Mouse (Mus musculus): ENCODE measurements around the gene Arid2. TPM values are rescaled to one million over a fixed set of nuclear protein-coding genes. Genes with fewer than 3 reads are reported as not detected.
"Not testable (repeated sequence)": the region's sequence is repeated elsewhere in the genome, so short reads cannot be mapped to it uniquely, and the experiment has no call there.

Gene Arid2
- polyA plus RNA-seq, 1 experiment, result 12.1 TPM

DNA sequence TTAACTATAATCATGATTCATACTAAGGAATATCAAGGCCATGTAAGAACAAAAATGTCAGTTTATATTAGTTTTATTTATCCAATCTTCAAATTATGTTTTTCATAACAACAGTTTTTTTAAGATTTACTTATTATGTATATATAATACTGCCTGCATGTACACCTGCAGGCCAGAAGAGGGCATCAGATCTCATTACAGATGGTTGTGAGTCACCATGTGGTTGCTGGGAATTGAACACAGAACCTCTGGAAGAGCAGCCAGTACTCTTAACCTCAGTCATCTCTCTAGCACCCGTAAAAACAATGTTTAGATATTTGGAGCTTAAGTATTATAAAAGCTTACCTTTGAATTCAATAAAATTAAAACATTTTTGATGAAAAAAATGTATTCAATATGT, 146.9 kb downstream of the Arid2 start:
- no peaks in the 10 kb centered on the region for H3K4me1 ChIP-seq (ENCODE audit: control insufficient read depth, insufficient read depth, insufficient read length)
- H3K27me3 ChIP-seq (ENCODE audit: control insufficient read depth, insufficient read depth, low read length), result no peaks in the 10 kb centered on the region
- H3K4me3 ChIP-seq (ENCODE audit: extremely low read depth, insufficient read depth, insufficient read length), result no peak overlapping the region
- H3K36me3 ChIP-seq (ENCODE audit: control insufficient read depth, insufficient read depth, low read length), result peaks cover 28% of the 10 kb centered on the region
- 94% methylated on average over 1 of the region's 1 CpGs for WGBS
- TF ChIP-seq CTCF (IDR thresholded peaks at IDR 0.05; ENCODE audit: extremely low read depth, insufficient read depth, insufficient read length, insufficient replicate concordance) (no peak), POLR2A (IDR thresholded peaks at IDR 0.05; ENCODE audit: low read depth, low read length) (no peak)
- no peak for DNase-seq (ENCODE audit: low read depth in 1 of 2, low spot score in 2 of 2)
- no peak overlapping the region for H3K27ac ChIP-seq (ENCODE audit: insufficient read depth, low read length)

DNA sequence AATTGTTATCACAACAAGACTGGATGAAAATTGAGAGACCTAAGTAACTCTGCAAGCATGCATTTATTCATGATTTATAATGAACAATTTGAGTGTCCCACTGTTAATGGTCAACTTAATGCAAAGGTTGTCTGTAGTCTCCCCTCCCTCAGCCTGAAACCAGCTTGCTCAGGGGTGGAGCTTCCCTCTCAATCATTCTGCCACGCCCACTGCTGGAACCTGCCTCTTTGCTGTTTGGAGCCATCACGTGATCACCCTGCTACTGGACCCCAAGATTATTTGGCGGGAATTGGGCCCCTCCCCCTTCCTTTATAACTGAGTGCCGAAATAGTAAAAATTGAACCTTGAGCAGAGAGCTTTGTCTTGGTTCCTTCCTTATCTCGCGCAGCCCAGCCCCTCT, 154.2 kb downstream of the Arid2 start:
- H3K4me1 ChIP-seq (ENCODE audit: control insufficient read depth, insufficient read depth, insufficient read length), result not testable (repeated sequence)
- 94% methylated on average over 6 of the region's 6 CpGs for WGBS

GRCm38 (mm10) chr15:96446785-96447184, 159.5 kb downstream of the Arid2 start:
- TF ChIP-seq CTCF (IDR thresholded peaks at IDR 0.05; ENCODE audit: extremely low read depth, insufficient read depth, insufficient read length, insufficient replicate concordance) (no peak), POLR2A (IDR thresholded peaks at IDR 0.05; ENCODE audit: low read depth, low read length) (no peak)
- Histone ChIP-seq H3K36me3 (ENCODE audit: control insufficient read depth, insufficient read depth, low read length) (peaks cover 13% of the 10 kb centered on the region), H3K4me3 (ENCODE audit: extremely low read depth, insufficient read depth, insufficient read length) (no peak overlapping the region), H3K27me3 (ENCODE audit: control insufficient read depth, insufficient read depth, low read length) (no peaks in the 10 kb centered on the region), H3K27ac (ENCODE audit: insufficient read depth, low read length) (no peak overlapping the region), H3K4me1 (ENCODE audit: control insufficient read depth, insufficient read depth, insufficient read length) (no peaks in the 10 kb centered on the region)
- DNase-seq (ENCODE audit: low read depth in 1 of 2, low spot score in 2 of 2), result no peak
- WGBS, result 97% methylated on average over 10 of the region's 10 CpGs

More for the DNA sequence above, 154.2 kb downstream of the Arid2 start:
- H3K36me3 ChIP-seq (ENCODE audit: control insufficient read depth, insufficient read depth, low read length), result peaks cover 19% of the 10 kb centered on the region
- not testable (repeated sequence) for DNase-seq (ENCODE audit: low read depth in 1 of 2, low spot score in 2 of 2); H3K4me3 ChIP-seq (ENCODE audit: extremely low read depth, insufficient read depth, insufficient read length); H3K27ac ChIP-seq (ENCODE audit: insufficient read depth, low read length); H3K27me3 ChIP-seq (ENCODE audit: control insufficient read depth, insufficient read depth, low read length)

DNA sequence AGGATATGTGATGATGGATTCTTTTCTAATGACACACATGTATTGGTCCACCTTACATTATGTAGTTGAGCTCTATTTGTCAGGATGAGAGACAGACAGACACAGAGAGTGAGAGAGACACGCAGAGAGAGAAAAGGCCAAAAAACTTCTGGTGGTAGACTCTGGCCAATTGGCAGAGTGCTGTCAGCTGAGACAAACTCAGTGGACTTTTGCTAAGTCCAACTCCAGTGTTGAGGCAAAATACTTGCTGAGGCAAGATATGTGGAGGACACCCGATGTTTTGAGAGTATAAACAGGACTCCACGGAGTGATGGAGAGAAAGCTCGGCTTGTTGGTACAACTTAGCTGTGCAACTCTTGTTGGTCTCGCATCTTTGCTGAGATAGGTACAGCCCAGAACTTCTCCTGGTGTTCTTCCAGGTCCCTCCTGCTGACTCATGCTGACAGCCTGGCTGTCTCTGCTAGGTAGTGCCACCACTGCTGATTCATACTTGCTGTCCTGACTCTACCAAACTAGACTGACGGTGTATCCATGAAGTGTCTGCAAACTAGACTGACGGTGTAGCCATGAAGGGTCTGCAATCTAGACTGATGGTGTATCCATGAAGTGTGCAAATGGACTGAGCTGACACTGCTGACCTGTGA, 161.5 kb downstream of the Arid2 start:
- DNase-seq (ENCODE audit: low read depth in 1 of 2, low spot score in 2 of 2), result no peak
- 89% methylated on average over 7 of the region's 7 CpGs for WGBS

DNA sequence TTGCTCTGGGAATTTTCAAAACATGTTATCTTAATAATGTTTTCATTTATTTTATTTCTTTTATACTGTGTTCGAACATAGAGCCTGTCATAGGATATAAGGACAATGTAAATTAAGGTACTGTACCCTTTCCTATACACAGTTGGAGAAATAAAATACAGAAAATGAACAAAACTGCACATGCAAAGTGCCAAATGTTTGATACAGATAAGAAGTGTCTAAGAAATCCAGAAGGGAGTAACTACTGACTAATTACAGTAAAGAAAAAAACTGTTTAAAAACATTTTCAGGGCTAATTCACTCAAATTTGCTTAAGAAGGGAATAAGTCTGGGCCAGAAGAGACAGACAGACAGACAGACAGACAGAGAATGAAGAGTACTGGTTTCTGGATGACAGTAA, 166.0 kb downstream of the Arid2 start:
- TF ChIP-seq CTCF (IDR thresholded peaks at IDR 0.05; ENCODE audit: extremely low read depth, insufficient read depth, insufficient read length, insufficient replicate concordance) (no peak), POLR2A (IDR thresholded peaks at IDR 0.05; ENCODE audit: low read depth, low read length) (no peak)
- H3K4me3 ChIP-seq (ENCODE audit: extremely low read depth, insufficient read depth, insufficient read length), result no peak overlapping the region
- H3K27me3 ChIP-seq (ENCODE audit: control insufficient read depth, insufficient read depth, low read length), result no peaks in the 10 kb centered on the region
- H3K36me3 ChIP-seq (ENCODE audit: control insufficient read depth, insufficient read depth, low read length), result peaks cover 1% of the 10 kb centered on the region
- H3K27ac ChIP-seq (ENCODE audit: insufficient read depth, low read length), result no peak overlapping the region
- no peak for DNase-seq (ENCODE audit: low read depth in 1 of 2, low spot score in 2 of 2)
- H3K4me1 ChIP-seq (ENCODE audit: control insufficient read depth, insufficient read depth, insufficient read length), result peaks cover 1% of the 10 kb centered on the region; the same call in 1 of the 2 replicates
- 82% methylated on average over 1 of the region's 1 CpGs for WGBS

More for the DNA sequence above, 161.5 kb downstream of the Arid2 start:
- Histone ChIP-seq H3K27ac (ENCODE audit: insufficient read depth, low read length) (no peak overlapping the region), H3K36me3 (ENCODE audit: control insufficient read depth, insufficient read depth, low read length) (peaks cover 11% of the 10 kb centered on the region), H3K4me3 (ENCODE audit: extremely low read depth, insufficient read depth, insufficient read length) (no peak overlapping the region), H3K27me3 (ENCODE audit: control insufficient read depth, insufficient read depth, low read length) (no peaks in the 10 kb centered on the region), H3K4me1 (ENCODE audit: control insufficient read depth, insufficient read depth, insufficient read length) (no peaks in the 10 kb centered on the region)
- TF ChIP-seq CTCF (IDR thresholded peaks at IDR 0.05; ENCODE audit: extremely low read depth, insufficient read depth, insufficient read length, insufficient replicate concordance) (no peak), POLR2A (IDR thresholded peaks at IDR 0.05; ENCODE audit: low read depth, low read length) (no peak)

Other genes starting within 250 kb of the Arid2 start
- 16.3 and 20.3 TPM in 2 replicates for gene Scaf11, start 173.3 kb downstream of the Arid2 start, polyA plus RNA-seq (2012; rRNA removed)